Mouse (Mus musculus) midbrain, embryonic 14.5 days (tissue): ENCODE results near the gene Nars2. TPM values are rescaled to one million over a fixed set of nuclear protein-coding genes. Genes with fewer than 3 reads are reported as not detected.

Source experiments
- ATAC-seq: fragments of 200-750 bp; cut with Nextera tagmentation; 2 replicates; pipeline ENCODE4 v1.8.0; 2017; ENCODE audit warnings: moderate number of reproducible peaks, moderate library complexity; ENCODE audit not compliant: low FRiP score, low TSS enrichment
- DNase-seq: peaks from one replicate; pipeline ENCODE4 v3.0.0-alpha.2; 2015
- H3K27ac ChIP-seq: fragments of 300-500 bp; sonication (generic); replicated peaks from 2 replicates; pipeline ENCODE4 v1.5.1; 2014; ENCODE audit warnings: mild to moderate bottlenecking, low read depth, low read length, moderate library complexity
- H3K27me3 ChIP-seq: fragments of 300-500 bp; sonication (generic); 2 replicates; pipeline ENCODE4 v1.6.1; 2014; ENCODE audit warnings: low read length, control low read depth, mixed read lengths; ENCODE audit not compliant: control insufficient read depth, insufficient read depth
- H3K36me3 ChIP-seq: fragments of 300-500 bp; sonication (generic); 2 replicates; pipeline ENCODE4 v1.6.1; 2014; ENCODE audit warnings: low read length, control low read depth; ENCODE audit not compliant: control insufficient read depth, insufficient read depth
- H3K4me1 ChIP-seq: fragments of 300-500 bp; sonication (generic); 2 replicates; pipeline ENCODE4 v1.6.1; 2014; ENCODE audit warnings: mild to moderate bottlenecking, antibody characterized with exemption, low read length, control low read depth; ENCODE audit not compliant: control insufficient read depth, insufficient read depth
- H3K4me2 ChIP-seq: fragments of 300-500 bp; sonication (generic); 2 replicates; pipeline ENCODE4 v1.6.1; 2014; ENCODE audit warnings: mild to moderate bottlenecking, low read length, moderate library complexity
- H3K4me3 ChIP-seq: fragments of 300-500 bp; sonication (generic); replicated peaks from 2 replicates; pipeline ENCODE4 v1.5.1; 2014; ENCODE audit warnings: low read depth, low read length
- H3K9ac ChIP-seq: fragments of 300-500 bp; sonication (generic); replicated peaks from 2 replicates; pipeline ENCODE4 v1.6.1; 2014; ENCODE audit warnings: mild to moderate bottlenecking, low read length, moderate library complexity
- H3K9me3 ChIP-seq: fragments of 300-500 bp; sonication (generic); 2 replicates; pipeline ENCODE4 v1.6.1; 2016; ENCODE audit warnings: low read length, control low read depth, mixed read lengths; ENCODE audit not compliant: control insufficient read depth
- WGBS: fragments of 180-500 bp; shearing (Covaris S2); extraction: QIAGEN DNeasy Blood & Tissue Kit; methylation state at CpG from one replicate; pipeline ENCODE4 v1.1.7; 2014; 5-methylcytosine and 5-hydroxymethylcytosine counted together
- polyA plus RNA-seq: library from polyadenylated mRNA; unstranded; fragments of >200 nt; fragmentation: Nextera tagmentation; extraction: Ambion mirVana; gene quantifications from 2 replicates; pipeline ENCODE4 v1.2.1, GENCODE M21; 2014

Gene Nars2
- polyA plus RNA-seq, 1 experiment from 2014 or later, result 18.6 TPM

DNA sequence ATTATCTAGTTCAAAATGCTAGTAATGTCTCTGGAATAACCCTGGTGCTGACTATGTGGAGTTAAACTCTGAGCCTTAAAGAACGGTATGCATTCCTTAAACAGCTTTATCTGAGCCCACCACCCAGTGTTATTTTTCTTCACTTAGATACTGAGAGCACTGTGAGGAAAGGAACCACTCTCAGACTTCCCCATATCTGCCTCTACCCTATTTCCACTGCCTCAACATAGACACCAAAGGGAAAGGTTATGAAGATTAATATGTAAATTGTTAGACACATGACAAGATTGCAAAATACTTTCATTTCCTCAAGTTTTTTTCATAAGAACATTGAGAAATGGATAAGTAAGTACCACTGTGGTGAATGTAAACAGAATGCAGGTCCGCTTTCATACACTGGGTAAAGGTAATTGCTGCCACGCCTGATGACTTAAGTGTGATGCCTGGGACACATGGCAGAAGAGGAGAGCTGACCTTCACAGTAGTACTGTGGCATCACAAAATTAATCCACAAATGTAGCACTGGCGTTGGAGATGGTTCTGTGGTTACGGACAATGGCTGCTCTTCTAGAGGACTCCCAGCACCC, 75.6 kb downstream of the Nars2 start:
- ATAC-seq (no peak), DNase-seq (no peak)
- 96% methylated on average over 5 of the region's 5 CpGs for WGBS
- no peak overlapping the region for H3K4me2 ChIP-seq
- no peak overlapping the region for H3K9ac ChIP-seq
- no peaks in the 10 kb centered on the region for H3K9me3 ChIP-seq
- no peak overlapping the region for H3K4me3 ChIP-seq
- H3K36me3 ChIP-seq, result no peaks in the 10 kb centered on the region
- no peak overlapping the region for H3K27ac ChIP-seq
- no peaks in the 10 kb centered on the region for H3K27me3 ChIP-seq
- no peaks in the 10 kb centered on the region for H3K4me1 ChIP-seq

DNA sequence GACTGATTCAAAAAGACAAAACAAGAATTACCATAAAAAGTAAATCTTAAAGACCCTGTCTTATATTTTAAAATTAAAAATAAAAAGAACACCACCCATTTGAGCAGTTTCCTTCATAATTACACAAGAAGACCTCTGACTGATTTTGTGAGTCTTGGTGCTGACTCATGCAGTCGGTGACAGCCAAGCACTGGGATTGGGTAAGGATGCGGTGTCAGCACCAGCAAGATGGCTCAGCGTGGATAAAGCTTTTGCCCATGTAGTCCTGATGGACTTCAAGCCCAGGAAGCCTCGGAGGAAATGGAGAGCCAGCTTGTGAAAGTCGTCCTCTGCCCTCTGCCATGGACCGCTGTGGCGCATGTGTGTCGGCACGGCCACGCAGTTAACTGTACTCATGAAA, 77.8 kb downstream of the Nars2 start:
- Histone ChIP-seq H3K9me3 (no peaks in the 10 kb centered on the region), H3K27me3 (no peaks in the 10 kb centered on the region), H3K4me3 (no peak overlapping the region), H3K4me1 (no peaks in the 10 kb centered on the region), H3K9ac (no peak overlapping the region), H3K36me3 (no peaks in the 10 kb centered on the region), H3K4me2 (no peak overlapping the region), H3K27ac (no peak overlapping the region)
- no peak for ATAC-seq
- WGBS, result 93% methylated on average over 10 of the region's 10 CpGs
- DNase-seq, result no peak

DNA sequence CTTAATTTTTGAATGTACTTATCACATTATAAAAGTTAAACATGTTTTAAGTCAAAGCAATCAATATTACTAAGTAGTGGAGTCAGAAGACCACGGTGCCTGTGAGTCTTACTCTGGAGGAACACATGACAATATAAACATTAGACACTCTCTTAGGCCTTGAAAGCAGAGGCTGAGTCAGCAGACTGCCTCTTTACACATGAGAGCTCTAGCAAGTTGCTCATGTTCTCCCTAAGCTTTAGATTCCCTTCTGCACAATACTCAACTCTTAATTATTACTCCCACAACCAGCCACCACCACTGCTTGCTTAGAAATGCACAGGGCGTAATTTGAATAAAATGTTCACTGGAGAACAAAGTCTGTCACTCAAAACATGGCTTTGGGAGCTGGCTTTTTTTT, 81.1 kb downstream of the Nars2 start:
- Histone ChIP-seq H3K4me3 (no peak overlapping the region), H3K4me1 (no peaks in the 10 kb centered on the region), H3K9ac (no peak overlapping the region), H3K27ac (no peak overlapping the region), H3K9me3 (no peaks in the 10 kb centered on the region), H3K27me3 (no peaks in the 10 kb centered on the region), H3K4me2 (no peak overlapping the region), H3K36me3 (no peaks in the 10 kb centered on the region)
- WGBS, result 91% methylated on average over 2 of the region's 2 CpGs
- no peak for ATAC-seq
- no peak for DNase-seq

DNA sequence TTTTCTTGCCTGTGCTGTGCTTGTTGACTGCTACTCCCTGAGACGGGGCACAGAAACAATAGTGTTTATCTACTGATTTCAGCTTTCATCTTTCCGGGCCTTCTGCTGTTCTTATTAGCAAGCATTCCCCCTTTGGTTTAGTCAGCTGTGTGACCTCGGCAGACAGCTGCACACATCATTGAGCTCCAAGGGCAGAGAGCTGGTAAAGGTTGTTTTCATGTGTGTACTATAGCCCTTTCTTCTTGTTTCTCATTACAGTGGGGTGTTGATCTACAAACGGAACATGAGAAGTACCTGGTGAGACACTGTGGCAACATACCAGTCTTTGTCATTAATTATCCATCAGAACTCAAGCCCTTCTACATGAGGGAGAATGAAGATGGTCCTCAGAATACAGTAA, 88.3 kb downstream of the Nars2 start:
- Histone ChIP-seq H3K4me1 (no peaks in the 10 kb centered on the region), H3K9me3 (no peaks in the 10 kb centered on the region), H3K27me3 (no peaks in the 10 kb centered on the region), H3K4me3 (no peak overlapping the region), H3K4me2 (no peak overlapping the region), H3K9ac (no peak overlapping the region), H3K27ac (no peak overlapping the region), H3K36me3 (no peaks in the 10 kb centered on the region)
- 77% methylated on average over 4 of the region's 4 CpGs for WGBS
- ATAC-seq (no peak), DNase-seq (no peak)

DNA sequence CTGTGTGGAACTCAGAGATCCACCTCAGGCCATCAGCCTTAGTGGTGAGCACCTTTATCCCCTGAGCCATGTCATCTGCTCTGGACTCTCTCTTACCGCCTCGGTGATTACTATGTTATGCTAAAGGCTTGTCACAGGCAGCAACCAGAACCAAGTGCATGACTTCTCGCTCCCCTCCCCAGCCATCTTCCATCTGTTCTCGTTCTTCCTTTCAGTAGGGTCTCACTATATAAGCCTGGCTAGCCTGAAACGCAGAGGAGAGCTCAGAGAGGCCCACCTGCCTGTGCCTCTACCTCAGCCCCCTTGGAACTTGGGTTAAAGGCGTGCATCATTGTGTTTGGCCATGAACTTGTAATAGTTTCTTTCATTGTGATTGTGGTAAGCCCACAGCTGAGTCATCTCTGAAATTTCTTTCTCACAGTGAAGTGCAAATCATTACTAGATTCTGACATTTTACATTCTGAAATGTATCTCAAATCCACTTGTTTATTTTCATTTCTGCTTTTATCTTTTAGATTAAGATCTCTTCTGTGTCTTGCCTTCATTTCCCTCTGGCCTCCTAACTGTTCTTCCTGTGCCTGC, 90.7 kb downstream of the Nars2 start:
- Histone ChIP-seq H3K27me3 (no peaks in the 10 kb centered on the region), H3K4me3 (no peak overlapping the region), H3K9ac (no peak overlapping the region), H3K4me2 (no peak overlapping the region), H3K36me3 (no peaks in the 10 kb centered on the region), H3K4me1 (no peaks in the 10 kb centered on the region), H3K9me3 (no peaks in the 10 kb centered on the region), H3K27ac (no peak overlapping the region)
- ATAC-seq (no peak), DNase-seq (no peak)
- 86% methylated on average over 6 of the region's 6 CpGs for WGBS

DNA sequence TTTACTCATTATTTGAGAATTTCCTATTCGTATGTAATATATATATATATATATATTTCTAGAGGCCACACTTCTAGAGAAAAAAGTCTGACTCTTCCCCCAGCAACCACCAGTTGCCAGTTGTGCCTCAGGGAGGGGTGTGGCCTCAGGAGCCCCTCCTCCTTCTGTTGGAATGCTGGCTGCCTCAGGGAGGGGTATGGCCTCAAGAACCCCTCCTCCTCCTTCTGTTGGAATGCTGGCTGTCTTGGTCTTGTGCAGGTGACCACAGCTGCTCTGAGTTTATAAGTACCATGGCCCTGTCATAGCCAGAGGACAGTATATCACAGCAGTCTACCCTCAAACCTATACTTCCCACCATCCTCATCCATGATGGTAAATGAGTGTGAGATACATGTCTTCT, 91.7 kb downstream of the Nars2 start:
- Histone ChIP-seq H3K4me2 (no peak overlapping the region), H3K27me3 (no peaks in the 10 kb centered on the region), H3K36me3 (no peaks in the 10 kb centered on the region), H3K27ac (no peak overlapping the region), H3K4me3 (no peak overlapping the region), H3K9ac (no peak overlapping the region), H3K9me3 (no peaks in the 10 kb centered on the region), H3K4me1 (no peaks in the 10 kb centered on the region)
- DNase-seq (no peak), ATAC-seq (no peak)
- WGBS, result 96% methylated on average over 1 of the region's 1 CpGs

DNA sequence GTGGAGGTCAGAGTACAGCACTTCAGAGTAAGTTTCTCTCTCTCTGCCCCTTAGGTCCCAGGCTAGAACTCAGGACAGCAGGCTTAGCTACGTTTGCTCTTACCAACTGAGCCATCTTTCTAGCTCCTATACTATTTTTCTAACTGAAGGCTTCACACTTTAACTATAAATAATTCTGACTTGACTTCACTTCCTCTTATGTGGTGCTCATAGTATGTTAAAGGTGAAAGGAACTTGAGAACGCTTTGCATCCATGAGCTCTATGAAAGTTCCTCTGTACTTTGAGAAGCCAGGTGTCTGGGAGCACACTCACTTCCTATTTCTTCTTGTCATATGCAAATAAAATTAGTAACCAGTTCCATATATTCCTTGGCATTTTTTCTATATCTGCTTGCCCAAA, 109.7 kb downstream of the Nars2 start:
- no peaks in the 10 kb centered on the region for H3K9me3 ChIP-seq
- H3K9ac ChIP-seq, result no peak overlapping the region
- no peak overlapping the region for H3K4me2 ChIP-seq
- H3K4me1 ChIP-seq, result no peaks in the 10 kb centered on the region
- no peak overlapping the region for H3K4me3 ChIP-seq
- ATAC-seq (no peak), DNase-seq (no peak)
- no peaks in the 10 kb centered on the region for H3K27me3 ChIP-seq
- peaks cover 7% of the 10 kb centered on the region for H3K36me3 ChIP-seq
- 92% methylated on average over 2 of the region's 2 CpGs for WGBS
- H3K27ac ChIP-seq, result no peak overlapping the region

DNA sequence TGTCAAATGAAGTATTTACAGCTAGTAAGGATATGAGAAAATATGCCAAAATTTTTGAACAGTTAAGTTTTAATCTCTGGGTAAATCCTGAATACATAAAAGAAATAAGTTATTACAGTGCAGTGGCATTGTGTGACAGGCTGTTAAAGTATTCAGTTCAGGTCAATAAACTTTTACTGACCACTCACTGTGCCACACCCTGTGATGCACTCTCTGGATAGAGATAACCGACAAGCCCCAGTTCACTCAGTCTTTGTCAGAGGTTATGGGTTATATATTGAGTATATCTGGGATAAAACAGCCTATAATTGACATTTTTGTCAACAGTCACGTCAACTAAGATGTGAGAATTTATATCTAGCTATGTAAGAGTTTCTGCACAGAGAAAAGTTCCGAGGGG, 120.2 kb downstream of the Nars2 start:
- Histone ChIP-seq H3K27ac (no peak overlapping the region), H3K4me1 (no peaks in the 10 kb centered on the region), H3K27me3 (no peaks in the 10 kb centered on the region), H3K9me3 (no peaks in the 10 kb centered on the region), H3K36me3 (no peaks in the 10 kb centered on the region), H3K4me2 (no peak overlapping the region), H3K4me3 (no peak overlapping the region), H3K9ac (no peak overlapping the region)
- DNase-seq (no peak), ATAC-seq (no peak)
- WGBS, result 89% methylated on average over 3 of the region's 3 CpGs

DNA sequence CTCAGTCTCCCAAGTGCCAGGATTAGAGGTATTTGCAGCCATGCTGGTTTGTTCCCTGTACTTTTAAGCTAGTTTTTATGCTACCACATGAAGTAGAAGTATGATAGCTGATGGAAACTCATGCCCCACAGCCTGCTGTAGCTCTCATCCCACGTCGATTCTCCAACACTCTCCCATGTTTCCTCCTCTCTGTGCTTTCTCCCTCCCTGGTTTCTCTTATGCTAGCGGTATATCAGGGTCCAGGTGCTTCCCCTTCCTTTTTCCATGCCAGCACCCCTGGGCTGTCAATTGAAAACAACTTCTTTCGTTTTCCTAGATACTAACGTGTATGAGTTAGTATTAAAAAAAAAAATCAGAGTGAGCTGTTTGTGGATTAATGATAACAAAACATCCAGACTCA, 120.8 kb downstream of the Nars2 start:
- ATAC-seq, result no peak
- DNase-seq, result no peak
- Histone ChIP-seq H3K9ac (no peak overlapping the region), H3K4me1 (no peaks in the 10 kb centered on the region), H3K4me3 (no peak overlapping the region), H3K27ac (no peak overlapping the region), H3K27me3 (no peaks in the 10 kb centered on the region), H3K4me2 (no peak overlapping the region), H3K36me3 (no peaks in the 10 kb centered on the region), H3K9me3 (no peaks in the 10 kb centered on the region)
- WGBS, result 85% methylated on average over 5 of the region's 5 CpGs
